Mouse (Mus musculus) left cerebral cortex, adult 6 months (tissue): ENCODE data around the gene Casp1. TPM values are rescaled to one million over a fixed set of nuclear protein-coding genes. Genes with fewer than 3 reads are reported as not detected.

Experiments
- long read RNA-seq, 2 experiments: library from polyadenylated mRNA; unstranded; transcript quantifications; one replicate each; pipeline ENCODE4 v2.0.0; 2019 to 2020
- polyA plus RNA-seq: library from polyadenylated mRNA; unstranded; fragments of <200 nt; fragmentation: Nextera tagmentation; gene quantifications from 2 replicates; pipeline ENCODE4 v1.2.3, GENCODE M21; 2021

Gene Casp1
- polyA plus RNA-seq, result 3.4 and 4.9 TPM in 2 replicates
- long read RNA-seq, experiment 1, transcript Casp1-201 (10 exons, 1,497 nt), result major isoform, 14 of 16 reads
- long read RNA-seq, experiment 1, partial matches to known transcripts, result 2 of 16 reads
- long read RNA-seq, experiment 1, other reads (novel, unspliced or antisense), result 0 of 16 reads
- long read RNA-seq, experiment 2, transcript Casp1-201 (10 exons, 1,497 nt), result major isoform, 5 of 9 reads
- long read RNA-seq, experiment 2, partial matches to known transcripts, result 4 of 9 reads
- long read RNA-seq, experiment 2, other reads (novel, unspliced or antisense), result 0 of 9 reads

GRCm38 (mm10) chr9:5298329-5299131 lies at the start of gene Casp1:
TSS of gene Casp1 (plus strand) at chr9:5298517.

DNA sequence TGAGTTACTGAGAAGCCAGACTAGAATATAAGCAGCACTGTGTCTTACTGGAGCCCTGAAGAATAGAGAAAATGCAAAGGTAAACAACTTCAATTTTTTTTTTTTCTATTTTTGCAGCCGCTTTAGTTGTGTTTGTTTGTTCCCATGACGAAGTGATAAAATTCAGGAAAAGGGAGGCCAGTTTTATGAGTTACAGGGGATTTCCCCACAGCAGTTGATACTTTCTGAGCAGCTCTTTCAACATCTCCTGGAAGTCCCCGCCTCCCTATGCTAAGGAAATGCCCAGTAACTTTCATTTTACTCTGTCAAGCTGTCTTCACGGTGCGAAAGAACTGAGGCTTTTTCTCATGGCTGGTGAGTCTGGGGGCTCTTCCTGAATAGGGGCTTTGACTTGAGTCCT lies 10.2 kb downstream of the Casp1 start, which contains the start of gene Casp4:
Gene Casp4 (plus strand): TSS at position 268 of the 400 bp plus-strand sequence.

DNA sequence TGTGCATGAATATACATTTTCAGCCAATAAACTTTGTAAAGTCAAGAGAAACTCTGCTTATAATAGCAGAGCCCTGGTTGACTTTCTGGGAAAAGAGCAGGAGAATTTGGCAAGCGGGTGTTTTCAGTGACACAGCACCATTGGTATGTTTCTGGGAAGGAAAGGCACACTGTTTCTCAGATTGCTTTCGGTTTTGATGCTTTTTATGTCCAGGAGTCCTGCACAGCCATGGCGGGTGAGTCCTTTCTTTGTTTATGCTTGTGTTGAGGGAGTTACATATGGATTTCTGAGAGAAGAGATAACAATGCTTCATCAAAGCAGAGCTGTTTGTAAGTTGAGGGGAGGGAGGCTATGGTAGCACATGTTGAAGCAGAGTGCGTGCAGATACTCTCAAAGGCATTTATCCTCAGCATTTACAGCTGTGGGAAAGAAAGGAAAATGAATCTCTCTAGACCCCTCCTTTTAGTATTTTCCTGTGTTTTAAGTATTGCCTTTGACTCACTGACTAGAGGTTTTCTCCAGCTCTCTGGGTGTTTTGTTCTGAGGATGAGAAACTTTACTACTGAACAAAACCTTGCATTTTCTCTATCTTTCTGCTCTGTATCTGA lies 47.1 kb downstream of the Casp1 start, which contains the start of gene Casp12:
Gene Casp12 (plus strand): TSS at position 140 of the 608 bp plus-strand sequence.

Other genes starting within 250 kb of the Casp1 start
- 0.30 and 0.42 TPM in 2 replicates for gene Casp4, start 10.3 kb downstream of the Casp1 start, polyA plus RNA-seq
- 1.6 and 1.9 TPM in 2 replicates for gene Casp12, start 46.9 kb downstream of the Casp1 start, polyA plus RNA-seq